Mouse (Mus musculus) urinary bladder, postnatal 4 days (tissue): Measurements from ENCODE around the gene Cyp4x1.
"Not testable (repeated sequence)": the region's sequence is repeated elsewhere in the genome, so short reads cannot be mapped to it uniquely, and the experiment has no call there.

Source experiments
- DNase-seq, 2 experiments: peaks; one replicate each; pipeline ENCODE4 v3.0.0; 2021 to 2022; ENCODE audit warnings: low spot score in 2 of 2

Gene Cyp4x1

DNA sequence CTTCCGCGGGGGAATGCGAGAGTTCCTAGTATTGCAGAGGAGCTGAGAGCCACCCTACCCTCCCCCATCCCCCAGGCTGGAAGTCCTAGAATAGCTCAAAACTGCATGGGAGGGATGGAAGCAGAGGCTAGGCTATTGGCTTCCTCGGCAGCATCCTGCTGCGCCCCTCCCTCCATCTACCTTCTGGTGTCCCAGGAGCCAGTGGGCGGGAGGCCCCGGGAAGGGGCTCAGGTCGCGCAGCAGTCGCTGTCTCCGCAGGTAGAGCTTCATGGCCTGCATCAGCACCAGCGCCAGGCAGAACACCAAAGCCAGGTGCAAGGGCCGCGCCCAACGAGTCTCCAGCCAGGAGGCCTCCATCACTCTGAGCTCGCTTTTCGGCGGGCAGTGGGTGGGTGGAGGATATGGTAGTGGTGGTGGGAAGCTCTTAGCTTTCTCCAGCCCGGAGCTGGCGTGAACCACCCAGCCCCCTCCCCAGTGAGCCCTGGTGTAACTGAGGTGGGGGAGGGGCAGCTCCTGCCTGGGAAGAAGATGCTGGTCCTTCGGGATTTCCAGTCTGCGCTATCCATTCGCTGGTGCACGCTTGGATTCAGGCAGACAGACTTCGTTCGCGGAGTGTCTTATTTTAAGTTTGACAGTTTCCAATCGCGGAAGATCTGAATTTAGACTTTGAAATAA lies at the start of gene Cyp4x1:
Gene Cyp4x1, minus strand, starts transcription at position 661 of the 675 bp plus-strand sequence.
- no peak for DNase-seq

DNA sequence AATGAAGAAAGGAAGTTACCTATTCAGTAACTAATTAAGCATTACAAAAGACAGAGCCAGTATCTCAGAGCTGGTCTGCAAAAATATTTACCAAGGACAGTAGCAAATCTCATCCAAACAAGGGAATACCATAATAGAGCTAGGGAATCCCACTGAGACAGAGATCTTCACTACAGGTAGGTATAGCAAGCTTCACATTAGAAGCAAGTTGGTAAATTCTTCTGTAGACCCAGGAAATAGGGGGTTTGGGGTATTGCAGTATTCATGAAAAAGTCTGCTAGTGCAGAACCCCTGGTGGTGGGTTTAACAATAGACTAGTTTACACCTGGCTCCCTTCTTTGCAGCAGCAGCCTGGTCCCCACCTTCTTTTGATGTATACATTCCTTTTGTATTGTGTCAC lies 42.1 kb upstream of the Cyp4x1 start:
- not testable (repeated sequence) for DNase-seq

DNA sequence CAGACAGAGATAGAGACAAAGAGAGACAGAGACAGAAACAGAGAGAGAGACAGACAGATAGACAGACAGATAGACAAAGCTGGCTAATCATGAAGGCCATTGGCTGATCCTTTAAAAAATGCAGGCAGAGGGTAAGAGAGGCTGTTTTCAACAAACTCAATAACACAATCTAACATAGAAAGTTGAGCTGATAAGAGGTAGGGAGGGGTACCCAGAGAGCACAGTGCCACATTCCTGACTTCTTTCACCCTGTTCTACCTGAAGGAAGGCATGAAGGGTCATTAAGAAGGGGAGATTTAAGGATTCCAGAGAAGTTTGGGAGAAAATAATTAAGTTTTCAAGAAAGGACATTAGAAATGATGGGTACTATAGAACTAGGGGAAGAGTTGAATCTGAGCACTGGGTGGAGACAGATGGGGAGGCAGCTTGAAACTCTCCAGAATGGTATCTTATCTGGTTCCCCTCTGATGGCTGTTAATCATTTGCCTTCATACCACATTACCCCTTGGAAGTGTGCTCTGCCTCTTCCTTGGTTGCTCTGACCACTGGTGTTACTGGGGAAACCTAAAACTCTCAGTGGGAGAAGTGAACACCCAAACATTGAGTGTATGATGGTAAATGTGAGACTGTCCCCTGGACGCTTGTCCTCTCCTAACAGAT lies 40.7 kb upstream of the Cyp4x1 start:
- DNase-seq, result no peak

DNA sequence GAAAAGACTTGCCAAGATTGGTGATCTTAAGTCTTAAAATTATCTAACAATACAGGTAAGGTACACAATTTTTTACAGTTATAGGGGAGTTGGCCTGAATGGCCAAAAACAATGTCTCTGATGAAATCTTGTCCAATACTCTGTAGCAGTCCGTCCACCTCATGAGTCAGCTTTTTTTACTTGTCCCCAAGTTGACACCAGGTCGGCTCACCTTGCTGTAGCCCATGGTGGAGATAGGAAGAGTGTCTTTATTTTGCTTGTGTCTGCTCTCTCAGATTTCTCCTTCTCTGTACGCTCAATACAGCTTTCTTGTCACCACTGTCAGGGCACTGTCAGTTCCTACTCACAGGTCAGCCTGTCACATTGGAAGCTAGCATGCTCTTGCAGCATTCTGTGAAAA lies 24.9 kb upstream of the Cyp4x1 start:
- DNase-seq, result not testable (repeated sequence)

DNA sequence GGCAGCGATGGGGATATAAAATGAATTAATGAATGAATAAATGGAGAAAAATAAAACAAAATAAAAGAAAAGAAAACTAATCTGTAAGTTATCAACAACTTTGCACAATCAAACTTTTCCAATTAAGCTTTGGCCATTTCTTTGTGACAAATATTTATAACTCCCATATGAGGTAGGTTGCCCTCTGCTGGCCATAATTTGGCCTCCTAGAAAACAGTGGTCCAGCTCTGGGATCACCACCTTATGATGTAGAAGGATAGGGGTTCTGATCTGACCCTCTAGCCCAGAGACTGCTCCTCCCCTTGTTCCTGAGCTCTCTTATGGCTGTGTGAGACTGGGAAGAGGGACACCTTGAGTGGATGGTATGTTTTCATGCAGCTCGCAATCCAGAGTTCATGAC lies 20.6 kb upstream of the Cyp4x1 start:
- DNase-seq, result no peak

DNA sequence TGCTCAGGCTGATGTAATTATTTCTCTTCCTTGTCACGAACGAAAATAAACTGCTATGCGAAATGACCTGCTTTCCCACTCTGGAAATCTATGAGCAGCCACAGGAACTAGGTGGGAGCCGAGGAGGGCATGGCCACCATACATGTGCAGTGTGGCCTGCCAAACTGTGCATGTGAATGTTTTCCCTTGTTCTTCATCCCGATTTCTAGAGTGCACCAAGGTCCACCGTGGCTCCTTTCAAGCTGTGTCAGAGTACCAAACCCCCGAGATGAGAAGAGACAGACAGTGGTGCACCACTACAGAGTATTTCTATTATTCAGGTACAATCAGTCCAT lies 182 bp upstream of the Cyp4x1 start:
- no peak for DNase-seq

DNA sequence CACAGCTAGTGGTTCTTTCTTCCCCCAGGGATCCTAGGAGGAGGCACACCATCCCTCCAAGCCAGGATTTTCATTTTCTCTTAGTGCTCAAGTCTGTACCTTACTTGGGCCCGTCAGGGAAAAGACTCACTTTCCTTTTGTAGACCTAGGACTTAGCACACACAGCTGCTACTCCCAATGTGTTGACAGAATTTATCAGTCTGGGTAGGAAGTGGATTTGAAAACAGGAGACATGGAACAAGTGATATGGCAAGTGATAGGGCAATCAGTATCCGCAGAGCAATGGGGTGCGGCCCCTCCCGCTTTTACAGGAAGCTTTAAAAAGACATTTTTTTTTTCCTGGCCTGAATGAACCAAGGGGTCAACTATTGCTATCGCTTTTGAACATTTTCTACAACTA lies 996 bp downstream of the Cyp4x1 start:
- DNase-seq, result no peak

DNA sequence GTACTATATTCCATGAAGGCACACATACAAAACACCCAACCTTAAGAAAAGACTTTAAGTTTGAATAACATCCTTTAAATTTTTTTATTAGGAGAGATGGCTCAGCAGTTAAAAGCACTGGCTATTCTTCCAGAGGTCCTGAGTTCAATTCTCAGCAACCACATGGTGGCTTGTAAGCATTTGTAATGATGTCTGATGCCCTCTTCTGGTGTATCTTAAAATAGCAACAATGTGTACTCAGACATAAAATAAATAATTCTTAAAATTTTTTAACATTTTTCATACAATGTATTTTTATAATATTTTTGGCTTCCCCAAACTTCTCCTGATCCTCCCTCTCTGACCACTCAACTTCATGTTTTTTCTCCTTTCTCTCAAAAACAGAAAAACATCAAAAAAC lies 9.4 kb downstream of the Cyp4x1 start:
- no peak for DNase-seq

DNA sequence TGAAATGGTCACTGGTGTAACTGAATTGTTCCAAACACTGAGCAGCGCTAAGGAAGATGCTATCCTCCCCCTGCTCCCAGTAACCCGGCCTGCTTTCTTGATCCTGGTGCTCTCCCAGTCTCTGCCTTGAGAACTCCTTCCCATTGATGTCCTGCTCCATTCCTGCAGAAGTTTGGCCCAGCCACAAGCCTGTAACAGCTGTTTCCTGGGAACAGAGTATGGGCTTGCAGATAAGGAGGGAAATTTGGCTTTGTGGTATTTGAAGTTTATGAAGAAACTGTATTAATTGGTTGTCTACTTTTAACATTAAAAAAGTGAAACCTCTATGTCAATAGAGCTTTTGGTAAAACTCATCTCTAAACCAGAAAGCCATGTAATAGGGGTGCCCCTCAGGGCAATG lies 10.6 kb downstream of the Cyp4x1 start:
- no peak for DNase-seq

DNA sequence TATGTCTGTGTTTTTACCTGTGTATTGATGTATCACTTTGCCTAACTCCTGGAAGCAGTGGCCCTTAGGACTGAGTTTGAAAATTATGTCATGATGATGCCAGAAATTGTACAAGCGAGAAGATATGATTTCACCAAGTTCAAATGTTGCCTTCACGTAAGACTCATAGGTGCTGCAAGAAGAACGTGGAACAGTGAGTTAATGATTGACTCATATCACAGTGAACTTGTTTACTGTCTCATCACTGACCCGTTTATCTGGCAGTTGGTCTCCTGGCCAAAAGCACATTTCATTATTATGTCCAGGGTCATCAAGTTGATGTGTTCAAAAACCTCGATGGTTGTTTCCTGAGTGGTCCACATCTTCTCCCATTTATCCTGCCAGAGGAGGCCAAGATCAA lies 12.5 kb downstream of the Cyp4x1 start:
- DNase-seq, result no peak

DNA sequence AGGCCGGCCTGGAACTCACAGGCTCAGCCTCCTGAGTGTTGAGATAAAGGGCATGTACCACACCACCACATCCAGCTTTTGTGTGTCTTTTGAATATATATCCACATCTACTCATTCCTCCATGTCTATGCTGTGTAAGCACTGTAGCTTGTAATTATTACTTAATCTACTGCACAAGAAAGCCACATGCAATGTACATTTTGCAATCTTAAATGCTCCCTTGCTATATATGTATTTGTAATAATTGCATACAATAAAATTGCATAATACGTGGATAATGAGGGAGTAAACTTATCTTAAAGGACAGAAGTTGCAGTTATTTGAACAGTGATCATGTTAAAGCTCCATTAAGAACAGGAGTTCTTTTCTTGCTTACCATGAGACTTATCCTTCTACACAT lies 12.9 kb downstream of the Cyp4x1 start:
- DNase-seq, result no peak

DNA sequence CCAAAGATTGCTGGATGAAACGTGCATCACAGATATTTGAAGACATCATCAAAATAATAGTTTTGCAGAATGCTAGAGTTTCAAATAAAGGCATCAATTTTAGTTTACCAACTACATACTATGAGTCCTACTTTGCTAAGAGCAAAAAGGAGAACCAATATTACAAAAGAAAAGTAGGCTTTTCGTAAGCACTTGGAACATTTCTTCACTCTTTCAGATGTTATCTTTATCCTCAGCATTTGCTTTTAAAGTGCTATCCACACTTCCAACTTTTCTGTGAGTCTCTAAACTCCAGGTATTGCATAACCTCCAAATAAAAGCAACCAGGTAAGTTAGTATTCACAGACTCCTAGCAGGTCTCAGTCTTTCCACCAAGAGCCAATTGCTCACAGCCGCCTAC lies 14.4 kb downstream of the Cyp4x1 start:
- no peak for DNase-seq

DNA sequence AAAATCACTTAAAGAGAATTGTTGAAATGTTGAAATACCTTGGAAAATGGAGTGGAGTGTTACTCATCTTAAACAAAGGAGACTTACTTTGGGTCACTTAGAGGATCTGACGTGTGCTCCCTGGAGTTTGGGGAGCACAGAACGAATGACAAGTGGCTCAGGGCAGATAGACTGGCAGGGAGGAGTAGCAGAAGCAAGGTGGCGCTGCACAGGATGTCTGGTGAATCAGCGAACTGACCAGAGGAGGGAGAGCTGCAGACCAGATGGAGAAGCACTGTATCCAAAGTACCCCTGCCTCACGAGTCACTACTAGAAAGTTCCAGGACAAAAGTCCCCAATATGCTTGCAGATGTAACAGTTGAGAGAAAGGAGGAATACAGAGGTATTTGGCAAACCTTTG lies 20.8 kb downstream of the Cyp4x1 start:
- no peak for DNase-seq

DNA sequence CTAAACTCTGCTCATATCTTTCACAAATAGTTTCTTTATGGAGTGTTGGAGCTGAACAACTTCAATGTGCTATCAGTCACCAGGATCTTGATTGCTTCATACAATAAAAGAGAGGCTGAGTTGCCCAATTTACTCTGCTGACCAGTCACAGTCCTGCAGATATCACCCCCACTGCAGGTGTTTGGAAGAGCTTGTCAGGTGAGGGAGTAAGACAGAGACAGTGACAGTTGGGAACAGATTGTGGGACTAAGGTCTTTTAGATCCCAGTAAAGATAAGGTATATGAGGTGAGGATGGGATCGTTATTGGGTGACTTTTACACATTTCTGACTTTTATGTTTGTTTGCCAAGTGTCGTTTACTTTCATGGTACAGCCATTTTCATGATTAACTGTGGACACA lies 22.9 kb downstream of the Cyp4x1 start:
- no peak for DNase-seq

DNA sequence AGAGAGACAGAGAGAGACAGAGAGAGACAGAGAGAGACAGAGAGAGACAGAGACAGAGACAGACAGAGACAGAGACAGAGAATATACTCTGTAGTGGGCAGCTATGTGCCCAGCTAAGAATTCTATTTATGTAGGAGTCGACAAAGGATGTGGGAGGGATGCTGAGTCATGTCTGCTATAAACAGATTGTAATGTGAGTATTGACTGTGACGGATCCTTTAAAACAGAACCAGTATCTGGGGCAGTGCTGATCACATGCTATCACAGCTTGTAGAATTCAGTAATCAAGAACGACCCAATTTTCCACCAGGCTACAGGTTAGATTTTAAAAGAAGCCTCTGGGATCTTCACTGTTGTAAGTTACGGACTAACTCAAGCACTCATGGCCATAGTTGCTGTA lies 30.6 kb downstream of the Cyp4x1 start:
- DNase-seq, result no peak

DNA sequence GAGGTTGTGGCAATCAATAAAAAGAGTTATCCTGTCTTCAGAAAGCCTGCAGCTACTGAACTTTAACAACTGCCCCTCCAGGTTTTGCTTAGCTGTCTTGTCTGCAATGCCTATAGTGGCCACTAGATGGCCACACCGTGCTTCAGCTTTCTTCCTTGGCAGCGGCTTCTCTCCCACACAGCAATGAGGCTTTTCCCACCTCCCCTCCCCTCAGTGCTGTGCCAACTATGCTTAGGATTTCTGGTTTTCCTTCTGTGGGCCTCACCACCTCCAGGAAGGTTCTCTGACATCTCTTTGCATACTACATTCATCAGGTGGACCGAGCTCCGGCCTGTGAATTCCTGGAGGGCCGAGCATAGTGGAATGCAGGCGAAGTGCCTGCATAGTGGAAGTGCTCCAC lies 32.4 kb downstream of the Cyp4x1 start:
- no peak for DNase-seq

DNA sequence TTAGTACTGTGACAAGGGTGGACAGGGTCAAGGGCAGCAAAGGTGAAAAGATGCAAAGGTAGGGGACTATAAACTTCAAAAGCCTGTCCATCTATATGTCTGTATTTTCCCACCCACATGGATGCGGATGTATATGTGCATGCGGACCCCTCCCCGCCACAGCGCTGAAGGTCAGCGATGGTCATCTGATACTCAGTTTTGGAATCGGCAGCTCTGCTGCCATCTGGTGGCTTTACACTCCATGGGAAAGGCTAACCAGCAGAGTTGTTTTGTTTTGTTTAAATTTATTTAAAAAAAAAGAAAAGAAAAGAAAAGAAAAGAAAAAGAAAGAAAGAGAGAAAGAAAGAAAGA lies 37.0 kb downstream of the Cyp4x1 start:
- DNase-seq, result no peak

DNA sequence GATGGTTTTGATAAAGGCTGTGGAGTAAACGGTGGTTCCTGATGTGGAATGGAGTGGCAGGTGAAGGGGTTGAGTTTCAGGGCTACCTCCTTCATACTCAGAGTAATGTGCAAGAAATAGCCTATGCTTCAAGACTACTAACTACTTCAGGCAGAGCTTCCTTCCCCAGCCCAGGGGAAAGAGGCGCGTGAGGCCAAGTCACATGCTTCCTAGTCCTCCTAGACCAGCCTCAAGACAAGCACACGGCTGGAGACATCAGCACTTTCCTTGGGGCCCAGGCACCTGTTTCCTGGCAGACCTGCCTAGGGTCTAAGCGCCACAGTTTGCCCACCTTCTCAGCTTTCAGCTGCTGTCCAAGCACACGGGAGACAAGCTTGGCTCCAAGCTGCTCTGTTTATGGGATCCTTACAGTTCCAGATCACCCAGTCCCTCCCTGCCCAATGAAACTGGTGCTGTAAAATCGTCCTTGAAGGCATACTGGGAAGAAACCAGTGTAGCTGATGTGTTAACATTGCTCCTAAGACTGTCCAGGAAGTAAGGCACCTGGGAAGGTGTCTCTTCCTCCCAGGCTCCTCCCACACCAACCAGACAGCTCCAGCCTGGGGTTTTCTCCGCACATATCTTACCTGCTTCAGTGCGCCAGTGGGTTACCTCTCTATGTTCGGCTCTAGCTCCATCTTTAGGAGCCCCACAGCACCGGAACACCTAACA lies 37.5 kb downstream of the Cyp4x1 start:
- DNase-seq, result no peak

DNA sequence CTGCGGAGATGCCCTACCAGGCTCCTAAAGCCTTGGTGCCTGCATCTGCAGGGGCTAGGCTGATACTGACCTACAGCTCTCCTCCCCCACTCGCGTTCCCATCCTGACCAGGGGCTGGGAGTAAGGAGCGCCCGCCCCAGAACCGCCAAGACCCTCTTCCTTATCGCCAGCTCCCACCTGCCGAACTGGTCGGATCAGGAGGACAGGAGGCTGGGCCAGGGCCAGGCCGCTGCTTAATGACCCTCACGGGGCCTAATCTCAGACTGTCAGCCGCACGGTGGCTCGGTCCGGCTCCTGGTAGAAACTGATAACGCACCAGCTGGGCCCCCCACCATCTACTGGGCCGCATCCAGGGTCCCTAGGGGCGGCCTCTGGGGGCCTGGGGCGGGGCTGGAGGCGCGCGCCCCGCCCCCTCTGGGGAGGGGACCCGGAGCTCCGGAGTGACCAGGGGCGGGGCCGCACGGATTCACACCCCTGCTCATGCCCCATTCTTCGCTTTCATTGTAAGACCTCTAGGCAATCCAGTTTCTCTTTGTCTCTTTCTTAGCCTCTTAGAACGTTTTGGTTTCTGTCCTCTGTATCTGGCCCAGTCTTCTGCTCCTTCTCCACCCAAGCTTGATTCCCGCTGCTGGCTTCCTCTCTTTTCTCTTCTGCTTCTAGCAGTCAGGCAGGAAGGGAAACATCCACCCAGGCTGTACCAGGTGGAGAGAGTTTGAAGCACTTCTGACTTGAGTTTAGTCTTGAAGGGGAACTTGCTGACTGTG lies 38.2 kb downstream of the Cyp4x1 start:
- DNase-seq, result no peak

DNA sequence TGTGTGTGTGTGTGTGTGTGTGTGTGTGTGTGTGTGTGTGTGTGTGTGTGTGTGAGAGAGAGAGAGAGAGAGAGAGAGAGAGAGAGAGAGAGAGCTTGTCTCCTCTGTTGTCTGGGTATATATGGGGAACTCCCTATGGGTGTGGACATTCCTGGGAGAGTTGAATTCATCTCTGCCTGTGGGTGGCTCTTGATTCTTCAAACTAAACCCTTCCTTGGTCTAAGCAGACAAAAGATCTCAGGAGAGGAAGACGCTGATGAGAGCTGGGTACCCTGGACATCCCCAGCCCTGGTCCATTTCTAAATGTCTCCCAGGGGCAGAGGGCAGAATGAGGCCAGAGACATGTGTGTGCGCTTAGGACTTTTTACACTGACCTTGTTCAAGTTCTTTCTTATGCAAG lies 40.0 kb downstream of the Cyp4x1 start:
- DNase-seq, result no peak

DNA sequence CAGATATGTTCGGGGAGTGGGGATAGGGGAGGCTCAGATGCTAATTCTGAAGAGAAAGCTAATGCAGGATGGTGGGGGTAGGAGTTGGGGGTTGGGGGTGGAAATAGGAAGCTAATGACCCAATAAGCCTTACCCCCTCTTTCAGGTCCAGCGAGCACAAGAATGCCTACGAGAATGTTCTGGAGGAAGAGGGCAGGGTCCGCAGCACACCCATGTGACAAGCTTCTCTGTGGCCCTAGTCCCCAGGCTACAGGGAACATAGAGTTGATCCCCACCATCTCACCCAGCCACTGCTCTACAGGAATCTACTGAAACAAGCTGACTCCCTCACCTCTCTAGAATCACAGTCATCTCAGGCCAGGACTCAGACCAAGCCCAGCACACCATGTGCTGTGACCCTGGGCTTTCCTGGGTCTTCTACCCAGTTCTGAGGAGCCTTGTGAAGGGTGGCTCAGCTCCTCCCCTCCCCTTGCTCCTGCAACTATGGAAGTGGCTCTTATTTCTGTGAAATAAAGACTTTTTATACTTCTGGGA lies 40.7 kb downstream of the Cyp4x1 start:
- no peak for DNase-seq

DNA sequence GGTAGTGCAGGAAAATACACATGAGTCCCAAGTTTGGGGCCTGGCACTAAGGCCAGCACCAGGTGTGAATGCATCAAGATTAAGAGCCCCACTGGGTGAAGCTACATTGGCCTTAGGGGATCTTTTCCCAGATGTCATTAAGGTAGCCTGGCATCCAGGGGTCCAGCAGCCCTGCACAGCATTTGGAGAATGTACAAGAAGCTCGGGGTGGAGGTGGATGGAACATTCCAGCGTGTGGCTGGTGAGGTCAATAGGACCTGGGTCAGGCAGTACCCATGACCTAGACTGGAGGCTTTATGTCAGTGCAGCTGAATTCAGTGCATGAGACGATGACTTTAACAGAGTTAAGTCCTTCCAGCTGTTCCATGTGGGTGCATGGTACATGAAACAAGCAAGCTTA lies 42.3 kb downstream of the Cyp4x1 start:
- no peak for DNase-seq
